Mouse (Mus musculus): ENCODE measurements at regions not wholly inside any gene's neighbourhood (a gene's known extent, or its start where the extent isn't known, plus 50 kb on each side); places are given as distances from the start of the nearest gene placed in this dataset.

GRCm38 (mm10) chr10:110858407-110858920 lies 61.1 kb upstream of the Csrp2 start:
- TF ChIP-seq CTCF (IDR thresholded peaks at IDR 0.05; ENCODE audit: low read depth) (no peak), EP300 (optimal IDR thresholded peaks at IDR 0.05) (no peak)
